Mouse (Mus musculus) urinary bladder, adult 18-20 months (tissue): ENCODE data around the gene Brinp2.

Experiments used
- DNase-seq, 2 experiments: peaks; one replicate each; pipeline ENCODE4 v3.0.0; 2022; ENCODE audit warnings: low spot score in 2 of 2, mixed read lengths in 2 of 2

Gene Brinp2

DNA sequence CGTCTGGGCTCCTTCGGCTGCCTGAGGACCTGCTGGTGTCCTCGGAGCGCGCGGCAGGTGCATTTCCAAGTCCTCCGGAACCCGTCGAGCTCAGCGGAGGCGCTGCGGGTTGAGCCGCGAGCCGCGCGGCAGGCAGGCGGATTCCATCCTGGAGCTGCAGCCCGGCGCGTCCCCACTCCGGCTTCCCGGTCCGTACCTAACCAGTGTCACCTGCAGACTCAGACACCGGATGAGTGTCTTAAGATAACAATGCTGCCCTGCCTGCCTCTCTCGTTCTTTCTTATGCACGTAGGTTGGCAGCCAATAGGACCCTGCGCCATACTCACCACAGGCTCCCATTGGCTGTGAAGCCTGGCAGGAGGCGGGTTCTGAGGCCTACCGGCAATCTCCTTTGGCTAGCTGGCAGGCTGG lies at the start of gene Brinp2:
Gene Brinp2 (minus strand): TSS at position 276 of the 411 bp plus-strand sequence.
- DNase-seq = peak; percentile 12 to 19

DNA sequence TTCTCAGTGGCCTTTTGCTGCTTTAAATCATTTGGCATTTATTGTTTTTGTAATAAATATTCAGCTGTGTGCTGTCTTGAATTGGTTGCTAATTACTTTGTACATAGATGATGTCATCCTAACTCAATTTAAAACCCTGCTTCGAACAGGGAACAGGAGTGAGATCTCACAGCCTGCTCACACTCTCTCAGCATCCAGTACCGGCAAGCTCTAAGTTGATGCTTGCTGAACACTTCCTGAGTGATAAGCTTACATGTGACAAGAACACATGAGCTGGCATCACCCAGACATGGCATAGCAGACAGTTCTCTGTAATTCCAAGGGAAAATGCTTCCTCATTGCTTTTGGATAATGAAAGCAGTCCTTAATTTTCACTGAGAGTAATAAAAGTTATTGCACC lies 44.8 kb upstream of the Brinp2 start:
- no peak for DNase-seq

DNA sequence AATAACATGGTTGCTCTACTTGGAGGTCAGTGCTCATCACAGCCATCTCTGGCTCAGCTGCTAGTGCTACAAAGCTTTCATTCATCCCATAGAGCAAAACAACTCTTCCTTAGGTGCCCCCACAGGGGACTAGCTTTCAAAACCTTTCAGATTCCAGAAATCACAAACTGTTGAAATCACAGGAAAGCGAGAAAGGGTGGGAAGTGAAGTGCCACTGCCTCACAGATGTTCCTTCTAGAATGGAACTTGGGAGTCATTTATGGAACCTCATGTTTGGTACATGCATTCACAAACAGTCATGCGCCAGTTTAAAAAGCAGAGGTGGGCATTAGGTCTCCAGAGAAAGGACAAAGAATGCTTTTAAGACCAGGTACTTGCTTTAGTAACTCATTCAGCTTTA lies 40.9 kb upstream of the Brinp2 start:
- DNase-seq = no peak

DNA sequence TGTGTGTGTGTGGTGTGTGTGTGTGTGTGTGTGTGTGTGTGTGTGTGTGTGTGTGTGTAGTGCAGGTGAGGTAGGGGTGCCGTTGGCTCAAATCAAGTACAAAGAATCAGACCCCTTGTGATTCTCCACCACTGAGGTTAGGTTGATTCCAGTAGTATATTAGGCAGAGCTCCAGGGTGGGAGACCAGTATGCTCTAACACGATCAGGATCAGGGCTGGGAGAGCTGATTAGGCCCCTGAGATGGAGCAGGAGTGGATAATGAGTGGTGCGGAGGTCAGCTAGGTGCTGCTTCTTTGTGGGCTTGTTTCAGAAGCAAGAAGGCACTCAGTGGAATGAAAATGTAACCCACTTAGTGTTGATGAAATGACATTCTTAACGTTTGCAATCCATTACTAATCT lies 34.6 kb upstream of the Brinp2 start:
- no peak for DNase-seq

DNA sequence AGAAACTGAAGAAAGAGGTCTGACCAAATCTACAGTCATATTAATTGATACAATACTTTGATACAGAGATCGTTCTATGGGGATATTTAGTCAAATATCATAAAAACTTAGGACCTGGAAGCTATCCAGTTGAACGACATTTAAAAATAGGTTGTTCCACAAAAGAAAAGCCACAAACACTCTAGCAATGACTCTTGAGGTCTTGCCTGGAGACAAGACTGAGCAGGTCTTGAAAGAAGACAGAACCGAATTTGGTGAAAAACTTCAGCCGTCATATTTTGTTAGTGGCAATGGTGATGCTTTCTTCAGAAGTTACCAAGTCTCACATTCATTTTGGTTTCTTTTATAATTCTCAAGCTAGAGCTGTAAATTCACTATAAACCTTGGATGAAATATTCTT lies 32.9 kb upstream of the Brinp2 start:
- no peak for DNase-seq

DNA sequence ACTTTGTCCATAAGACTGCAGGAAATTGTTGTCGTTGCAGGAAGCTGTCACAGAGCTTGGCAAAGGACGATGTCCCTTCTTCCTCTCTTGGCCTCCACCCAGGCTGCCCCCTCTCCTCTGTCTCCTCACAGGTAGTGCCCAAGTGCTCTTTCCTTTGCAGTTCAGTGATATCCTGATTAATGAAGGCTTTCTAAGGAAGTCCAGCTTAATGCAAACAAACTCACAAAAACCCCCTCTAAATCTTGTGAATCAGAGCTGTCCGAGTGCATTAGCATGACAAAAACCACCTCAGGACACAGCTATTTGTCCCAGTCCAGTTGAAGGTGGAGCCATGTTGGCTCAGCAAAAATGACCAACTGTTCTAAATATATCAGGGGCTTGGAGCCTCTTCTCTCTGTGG lies 30.7 kb upstream of the Brinp2 start:
- no peak for DNase-seq

DNA sequence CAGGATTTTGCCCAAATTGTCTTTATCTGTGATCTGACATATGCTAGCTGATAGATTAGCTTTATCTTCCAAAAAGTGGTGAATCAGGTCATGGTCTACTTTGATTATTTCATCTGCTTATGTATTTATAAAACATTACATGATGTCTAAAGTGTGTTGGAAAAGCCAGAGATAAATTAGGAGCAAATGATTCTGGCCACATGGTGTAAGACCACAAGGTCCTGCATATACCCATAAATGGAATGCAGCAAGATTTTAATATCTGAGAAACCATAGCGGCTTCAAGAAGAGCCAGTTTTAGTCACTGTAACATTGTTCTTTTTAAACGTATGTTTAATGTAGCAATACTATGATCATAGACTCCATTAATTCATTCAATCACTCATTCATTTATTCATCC lies 29.2 kb upstream of the Brinp2 start:
- DNase-seq = no peak

DNA sequence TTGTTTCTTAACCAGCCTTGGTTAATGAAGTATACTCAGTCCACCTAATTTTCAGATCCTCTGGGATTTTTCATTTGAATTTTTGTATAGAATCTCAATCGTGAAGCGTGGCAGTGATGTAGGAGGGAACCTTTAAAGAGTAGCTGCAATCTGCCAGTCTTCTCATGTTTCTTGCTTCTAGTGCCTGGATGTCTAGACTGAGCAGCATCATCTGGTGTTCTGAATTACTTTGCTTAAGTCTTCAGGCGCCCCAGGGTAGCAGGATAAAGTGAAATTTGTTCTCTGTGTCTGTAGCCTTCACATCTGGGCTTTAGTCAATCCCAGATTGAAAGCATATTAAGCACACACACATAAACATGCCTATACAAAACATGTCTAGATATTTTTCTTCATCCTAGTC lies 27.1 kb upstream of the Brinp2 start:
- no peak for DNase-seq

DNA sequence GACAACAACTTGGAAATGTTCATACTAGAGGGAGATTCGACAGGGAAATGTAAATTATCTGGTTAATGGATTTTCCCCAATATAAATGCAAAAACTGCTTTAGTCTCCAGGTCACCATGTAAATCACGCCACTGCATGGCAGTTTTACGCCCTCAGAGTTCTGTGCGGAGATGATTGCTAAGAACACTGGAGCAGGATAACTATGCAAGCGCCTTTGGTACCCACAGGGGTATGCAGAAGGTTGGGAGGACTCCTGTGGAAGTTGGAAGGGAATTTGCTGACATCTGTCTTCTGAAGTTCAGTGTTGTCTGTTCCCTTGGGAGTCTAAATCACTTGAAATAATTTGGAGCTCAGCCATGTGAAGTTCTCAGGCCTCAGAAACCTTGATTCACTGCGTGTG lies 26.2 kb upstream of the Brinp2 start:
- DNase-seq = no peak

DNA sequence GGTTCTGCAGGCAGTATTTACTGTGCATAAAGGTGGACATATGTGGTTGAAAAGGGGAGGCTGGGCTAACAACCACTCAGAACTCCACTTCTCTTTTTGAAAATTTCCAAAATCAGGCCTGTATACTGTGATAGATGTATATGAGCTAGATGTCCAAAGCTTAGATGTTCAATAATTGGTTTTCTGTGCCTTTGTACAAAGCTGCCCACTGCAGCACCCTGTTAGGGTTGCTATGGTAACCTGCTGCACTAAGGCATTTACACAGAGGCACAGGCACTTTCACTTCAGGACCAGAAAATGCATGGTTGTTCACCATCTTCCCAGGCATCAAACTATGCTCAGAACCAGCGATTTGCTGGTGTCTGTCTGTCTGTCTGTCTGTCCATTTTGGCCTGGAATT lies 8.3 kb upstream of the Brinp2 start:
- DNase-seq = no peak

DNA sequence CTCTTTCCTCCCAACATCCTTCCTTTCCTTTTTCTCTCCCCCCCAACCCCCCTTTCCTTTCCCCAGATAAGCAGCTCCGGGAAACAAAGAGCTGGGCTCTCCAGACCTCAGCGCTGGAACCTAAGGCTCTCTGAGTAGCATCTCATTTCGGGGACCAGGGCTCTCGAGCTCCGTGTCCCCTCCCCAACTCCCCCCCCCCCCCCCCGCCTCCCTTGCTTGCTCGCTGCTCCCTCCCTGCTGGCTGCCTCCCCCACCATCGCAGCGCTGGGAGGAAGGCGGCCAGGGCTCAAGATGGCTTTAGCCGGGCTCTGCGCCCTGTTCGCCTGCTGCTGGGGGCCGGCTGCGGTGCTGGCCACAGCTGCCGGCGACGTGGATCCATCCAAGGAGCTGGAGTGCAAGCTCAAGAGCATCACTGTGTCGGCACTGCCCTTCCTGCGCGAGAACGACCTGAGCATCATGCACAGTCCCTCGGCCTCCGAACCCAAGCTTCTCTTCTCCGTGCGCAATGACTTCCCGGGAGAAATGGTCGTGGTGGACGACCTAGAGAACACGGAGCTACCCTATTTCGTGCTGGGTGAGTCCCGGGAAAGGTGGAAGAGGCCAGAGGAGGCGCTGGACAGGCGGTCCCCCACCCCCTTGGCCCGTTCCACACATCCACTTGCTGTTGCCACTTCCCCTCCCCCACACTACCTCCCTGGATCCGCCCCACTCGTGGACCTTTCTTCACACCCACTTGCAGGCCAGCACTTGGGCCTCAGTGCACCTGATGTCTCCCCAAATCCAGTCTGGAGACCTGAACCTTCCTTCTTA lies 6.4 kb upstream of the Brinp2 start:
- DNase-seq = no peak

DNA sequence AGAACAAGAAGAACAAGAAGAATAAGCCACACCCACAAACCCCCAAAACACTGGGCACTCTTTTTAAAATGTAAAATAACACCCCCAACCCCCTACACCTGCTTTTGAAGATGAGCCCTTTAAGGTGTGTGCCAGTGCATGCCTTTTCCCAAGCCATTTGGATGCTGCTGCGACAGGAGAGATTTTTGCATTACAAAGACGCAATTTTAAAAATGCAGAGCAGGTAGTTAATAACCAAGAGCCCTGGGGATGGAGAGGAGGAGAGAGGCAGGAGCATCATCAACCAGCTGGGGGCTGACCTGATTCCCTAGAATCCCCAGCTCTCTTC lies 5.8 kb upstream of the Brinp2 start, which contains the start of gene Astn1:
Gene Astn1 (plus strand): TSS at position 310 of the 328 bp plus-strand sequence.
- no peak for DNase-seq

DNA sequence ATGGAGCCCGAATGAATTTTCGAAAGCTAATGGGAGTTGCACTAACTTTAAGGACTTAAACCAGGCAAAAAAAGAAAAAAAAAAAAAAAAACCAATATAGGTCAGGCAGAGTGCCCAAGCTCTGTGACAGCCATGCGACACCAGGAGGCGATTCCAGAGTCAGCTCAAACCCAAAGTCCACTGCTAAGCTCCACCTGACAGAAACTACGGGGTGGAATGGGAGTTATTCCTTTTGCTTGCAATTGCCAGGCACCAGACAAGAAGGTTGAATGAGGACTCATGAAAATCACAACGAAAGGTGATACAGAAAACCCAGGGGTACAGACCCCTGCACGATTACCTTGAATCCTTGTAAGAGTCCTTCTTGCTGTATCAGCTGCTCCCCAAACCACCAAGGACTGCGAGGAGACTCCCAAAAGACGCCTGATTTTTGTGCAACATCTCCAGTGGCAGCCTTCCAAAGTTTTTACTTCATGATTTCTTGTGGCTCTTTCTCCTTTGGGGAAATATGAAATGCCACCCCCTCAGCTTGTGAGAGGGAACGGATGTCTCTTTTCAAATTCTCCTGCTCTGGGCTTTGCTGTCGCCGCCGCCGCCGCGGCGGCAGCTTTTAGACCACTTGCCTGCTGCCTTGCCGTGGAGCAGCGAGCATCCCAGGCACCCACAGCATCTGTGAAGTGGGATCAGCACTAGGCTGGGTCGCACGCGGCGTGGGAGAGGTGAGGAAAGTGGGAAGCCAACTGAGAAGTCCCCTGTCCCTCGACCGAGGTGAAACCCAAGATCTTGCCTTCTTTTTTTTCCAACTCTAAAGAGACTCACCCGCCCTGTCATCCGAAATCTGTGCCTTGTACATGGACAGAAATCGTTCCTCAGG lies 712 bp downstream of the Brinp2 start:
- DNase-seq = no peak

DNA sequence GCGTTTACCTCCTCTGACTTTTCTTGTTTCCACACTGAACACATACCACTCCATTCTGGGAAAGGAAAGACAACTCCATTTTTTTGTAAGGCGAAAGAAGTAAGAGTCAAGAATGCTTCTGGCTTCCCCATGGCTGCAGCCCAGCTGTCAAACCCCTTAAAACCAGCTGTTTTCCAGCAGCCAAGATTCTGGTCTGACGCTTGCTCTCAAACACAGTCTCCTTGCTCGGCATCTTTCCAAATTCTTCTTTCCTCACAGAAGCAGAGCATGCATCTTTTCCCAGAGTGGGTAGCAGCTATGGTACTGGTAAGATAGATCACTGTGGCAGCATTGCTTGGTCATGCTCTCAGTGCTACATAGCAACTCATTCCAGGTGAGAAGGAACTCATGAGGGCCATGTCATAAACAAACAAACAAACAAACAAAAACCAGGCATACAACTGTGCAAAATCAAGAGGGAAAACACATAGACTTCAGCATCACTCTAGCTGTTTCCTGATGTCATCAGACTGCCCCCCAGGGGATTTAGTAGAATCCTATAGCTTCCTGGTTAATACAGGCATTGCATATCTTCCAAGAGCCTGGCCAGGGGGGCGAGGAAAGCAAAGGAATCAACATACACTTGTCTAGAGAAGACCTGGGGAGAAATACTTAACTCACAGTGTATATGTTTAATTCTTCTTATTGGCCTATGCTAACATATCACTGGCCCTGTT lies 2.3 kb downstream of the Brinp2 start:
- no peak for DNase-seq

DNA sequence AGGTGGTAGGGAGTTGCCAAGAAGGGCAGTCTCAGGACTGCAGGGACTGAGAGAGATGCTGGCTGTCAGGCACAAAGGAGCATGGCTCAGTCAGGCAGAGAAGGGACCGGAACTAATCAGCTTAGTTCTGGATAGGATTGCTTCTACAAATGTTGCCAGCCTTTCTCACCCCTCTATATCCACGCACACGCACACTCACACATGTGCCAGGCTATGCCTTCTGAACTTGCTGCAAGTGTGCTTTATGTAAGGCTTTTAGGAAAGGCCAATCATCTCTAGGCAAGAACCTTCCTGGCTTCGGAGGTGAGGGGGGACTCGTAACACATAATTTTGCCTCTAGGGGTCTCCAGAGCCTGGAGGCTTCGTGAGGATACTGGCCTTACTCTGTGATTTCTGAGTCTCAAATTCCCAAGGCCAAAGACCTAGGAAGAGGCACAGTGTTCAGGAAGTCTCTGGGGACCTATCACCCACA lies 12.8 kb downstream of the Brinp2 start:
- DNase-seq = no peak

DNA sequence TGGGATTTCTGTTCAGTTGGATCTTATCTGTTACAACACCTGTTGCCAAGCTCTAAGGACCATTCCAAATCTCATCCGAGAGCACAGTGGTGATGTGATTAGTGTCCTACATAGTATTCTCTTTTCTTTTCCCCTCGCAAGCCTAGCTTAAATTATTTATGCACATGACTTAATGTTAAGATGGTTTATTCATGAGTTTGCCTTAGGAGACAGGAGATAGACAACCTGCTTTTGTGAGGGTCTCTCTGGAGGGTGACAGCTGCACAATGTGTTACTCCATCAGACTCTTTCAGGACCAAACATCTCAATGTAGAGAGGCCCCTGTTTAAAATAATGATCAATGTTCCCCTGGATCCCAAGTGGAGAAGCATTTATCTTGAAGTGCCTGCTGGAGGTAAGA lies 27.3 kb downstream of the Brinp2 start:
- DNase-seq = no peak

DNA sequence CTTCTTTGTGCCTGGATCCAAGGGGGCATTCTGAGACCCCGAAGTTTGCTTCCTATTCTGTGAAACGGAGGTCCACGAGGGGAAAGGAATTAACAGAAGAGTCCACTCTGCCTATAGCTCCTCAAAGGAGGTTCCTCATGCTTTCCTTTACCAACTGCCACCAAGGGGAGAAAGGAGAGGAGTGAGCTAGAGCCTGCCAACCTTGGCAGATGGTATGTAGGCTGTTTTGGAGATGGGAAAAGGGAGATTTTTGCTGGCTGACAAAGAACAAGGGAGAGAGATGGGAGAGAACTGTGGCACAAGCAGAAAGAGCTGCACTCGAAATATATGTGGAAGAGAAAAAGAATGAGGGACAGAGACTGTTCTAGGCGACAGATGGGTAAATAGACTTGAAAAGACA lies 28.0 kb downstream of the Brinp2 start:
- no peak for DNase-seq

DNA sequence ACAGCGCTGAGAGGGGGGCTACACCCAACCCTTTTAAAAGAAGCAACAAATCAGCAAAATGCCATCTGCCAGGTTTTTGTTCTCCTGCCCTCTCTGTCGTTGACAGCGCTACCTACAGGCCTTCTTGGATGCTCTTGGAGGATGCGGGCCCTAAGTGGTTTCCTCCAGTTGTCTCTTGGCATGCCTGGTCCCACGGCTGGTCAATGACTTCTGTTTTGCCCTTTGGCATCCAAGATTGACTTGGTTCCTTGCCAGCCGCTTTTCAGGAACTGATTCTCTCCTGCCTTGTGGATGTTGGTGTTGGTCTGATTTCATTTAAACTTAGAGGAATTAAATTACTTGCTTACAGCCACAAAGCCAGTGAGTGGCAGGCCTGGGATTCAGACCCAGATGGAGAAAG lies 32.8 kb downstream of the Brinp2 start:
- DNase-seq = no peak

DNA sequence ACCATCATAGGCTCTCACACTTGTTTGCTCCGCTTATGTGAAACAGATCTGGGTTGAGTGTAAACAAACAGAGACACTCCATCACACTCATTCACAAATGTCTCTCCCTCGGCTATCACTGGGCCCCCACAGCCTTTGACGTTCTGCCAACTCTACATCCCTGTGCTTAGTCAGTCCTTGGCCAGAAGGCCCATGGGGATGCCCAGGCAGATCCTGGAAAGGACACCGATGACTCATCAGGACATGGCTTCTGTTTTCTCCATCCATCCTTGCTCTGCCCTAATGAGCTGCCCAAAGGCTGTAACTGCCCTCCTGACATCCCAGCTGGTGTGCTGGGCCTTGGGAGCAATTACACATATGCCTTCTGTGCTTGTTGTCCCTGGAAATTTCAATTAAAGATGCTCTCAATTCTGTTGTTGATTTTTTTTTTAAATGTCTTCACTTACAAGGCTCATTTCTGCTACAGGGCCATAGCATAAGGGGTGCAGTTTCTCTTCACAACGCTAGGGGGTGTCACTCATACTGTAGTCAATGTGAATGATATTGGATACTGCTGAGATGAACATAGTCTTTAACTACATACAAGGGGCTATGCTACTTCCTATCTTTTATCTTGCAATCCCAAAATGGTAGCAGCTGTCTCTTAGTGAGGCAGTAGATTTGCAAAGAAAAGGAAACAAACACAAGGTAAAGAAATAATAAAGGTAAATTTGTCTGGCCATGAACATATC lies 45.5 kb downstream of the Brinp2 start:
- DNase-seq = no peak

DNA sequence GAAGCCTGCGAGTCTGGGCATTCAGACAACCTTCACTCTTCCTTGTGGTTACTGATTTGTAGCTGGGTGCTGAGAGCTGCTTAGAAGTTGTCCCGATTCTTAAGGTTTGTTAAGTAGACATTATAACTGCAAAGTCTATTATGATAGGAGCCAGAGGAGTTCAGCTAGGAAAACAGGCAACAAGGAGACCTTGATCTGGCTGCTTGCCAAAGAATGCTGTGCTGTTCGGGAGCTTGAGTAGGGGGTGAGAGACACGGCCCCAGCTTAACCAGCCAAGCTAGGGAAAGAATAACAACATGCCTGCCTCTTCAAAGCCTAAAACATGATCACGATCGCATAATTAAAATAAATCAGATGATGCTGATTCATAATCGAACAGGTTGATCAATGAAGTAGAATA lies 59.1 kb downstream of the Brinp2 start:
- DNase-seq = no peak

DNA sequence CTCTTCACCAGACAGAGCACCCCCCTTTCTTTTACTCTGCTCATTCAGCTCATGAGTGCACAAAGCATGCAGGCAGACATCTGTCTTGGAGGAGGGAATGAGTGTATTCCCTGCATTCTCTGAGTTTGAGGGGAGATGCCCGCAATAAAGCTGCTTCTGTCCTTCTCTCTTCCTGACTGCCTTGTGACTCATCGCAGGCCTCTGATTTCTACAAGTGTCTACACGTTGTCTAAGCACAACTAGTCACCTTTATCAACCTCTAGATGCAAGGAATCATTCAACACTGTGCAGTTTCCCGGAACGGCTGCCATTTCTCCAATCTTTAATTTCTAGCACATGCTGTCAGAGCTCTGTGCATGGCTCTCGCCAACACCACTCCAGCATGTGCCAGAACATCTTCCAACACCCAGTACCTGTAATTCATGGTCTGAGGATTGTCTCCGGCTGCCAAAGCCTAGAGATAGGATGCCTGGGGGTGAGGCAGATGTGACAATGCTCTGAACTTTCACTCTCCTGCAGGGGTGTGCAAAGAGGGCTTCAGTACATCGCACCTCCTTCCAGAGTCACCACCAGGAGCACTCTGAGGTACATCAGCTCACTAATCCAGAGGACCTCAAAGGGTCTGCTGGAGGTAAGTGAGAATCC lies 59.7 kb downstream of the Brinp2 start:
- DNase-seq = no peak
